Mouse (Mus musculus) ES-E14 (cell line): ENCODE measurements around the gene Zfp949.

ENCODE experiments used
- CHD2 ChIP-seq: IDR thresholded peaks from 2 replicates; pipeline ENCODE4 v1.6.1; 2014; ENCODE audit warnings: mild to moderate bottlenecking, low read depth, low read length, inconsistent platforms
- HCFC1 ChIP-seq: IDR thresholded peaks from 2 replicates; pipeline ENCODE4 v1.6.1; 2012; ENCODE audit warnings: low read length, inconsistent platforms, borderline replicate concordance; ENCODE audit not compliant: insufficient read depth

DNA sequence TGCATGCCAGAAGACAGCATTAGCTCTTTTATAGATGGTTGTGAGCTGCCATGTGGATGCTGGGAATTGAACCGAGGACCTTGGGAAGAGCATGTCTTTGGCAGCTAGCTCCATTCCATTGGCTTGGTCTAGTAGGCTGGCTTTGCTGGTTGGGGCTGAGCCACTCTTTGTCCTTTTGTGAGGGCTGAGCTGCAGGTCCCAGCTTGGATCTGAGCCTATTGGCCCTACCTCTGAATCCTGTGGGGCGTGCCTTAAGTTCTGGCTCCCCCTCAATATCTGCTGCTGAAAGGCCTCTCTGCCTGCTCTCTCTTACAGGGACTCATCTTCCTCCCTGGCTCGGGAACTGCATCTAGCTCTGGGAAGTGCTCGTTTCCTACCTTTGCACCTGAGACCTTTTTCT lies 10.3 kb downstream of the Zfp949 start:
- no peak for TF ChIP-seq CHD2
- no peak for TF ChIP-seq HCFC1
